Mouse (Mus musculus) kidney, adult 2 months (tissue): Measurements from ENCODE around the gene Atg16l2.

Experiments used
- CTCF ChIP-seq: fragments of 200-500 bp; conservative IDR thresholded peaks from 2 replicates; pipeline ENCODE4 v1.5.1; 2011; ENCODE audit warnings: low read depth, mild to moderate bottlenecking, control low read depth, low read length, moderate library complexity, mixed read lengths; ENCODE audit not compliant: insufficient read depth, insufficient read length
- POLR2A ChIP-seq: fragments of 200-500 bp; IDR thresholded peaks from one replicate; pipeline ENCODE4 v1.6.1; 2011; ENCODE audit warnings: low read depth, low read length, control low read depth

DNA sequence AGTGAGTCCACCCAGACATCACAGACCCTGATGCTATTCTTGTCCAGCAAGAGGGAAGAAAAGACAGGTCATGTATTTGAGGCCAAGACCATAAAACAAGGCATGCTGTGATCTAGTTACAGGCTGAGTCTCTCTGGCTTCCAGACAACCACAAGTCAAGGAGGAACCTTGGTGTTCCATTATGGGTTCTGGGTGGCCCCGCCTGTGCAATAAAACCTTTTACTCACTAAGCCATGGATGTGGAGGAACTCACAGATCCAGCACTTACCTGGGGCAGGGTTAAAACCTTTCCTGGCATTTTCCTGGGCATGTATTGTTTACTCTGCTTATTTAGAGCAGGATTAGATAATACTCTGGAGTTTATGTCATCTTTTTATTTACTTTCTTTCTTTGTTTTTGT, 17.5 kb downstream of the Atg16l2 start:
- TF ChIP-seq CTCF (no peak), POLR2A (no peak)
